Mouse (Mus musculus): Measurements from ENCODE around the gene Mapre1.

- TF ChIP-seq CTCF (IDR thresholded peaks at IDR 0.05; ENCODE audit: control insufficient read depth, insufficient read depth, insufficient read length): no peak
- no peak for TF ChIP-seq MAX (IDR thresholded peaks at IDR 0.05)
- no peak for TF ChIP-seq MYOG (IDR thresholded peaks at IDR 0.05; ENCODE audit: control insufficient read depth, extremely low read depth, insufficient read length)
- TF ChIP-seq FOSL1 (IDR thresholded peaks at IDR 0.05; ENCODE audit: insufficient read depth, low read length, poor library complexity, severe bottlenecking): no peak
- TF ChIP-seq MYOD1 (IDR thresholded peaks at IDR 0.05; ENCODE audit: control insufficient read depth, insufficient read length, low read depth): no peak
- TF ChIP-seq CEBPB (IDR thresholded peaks at IDR 0.05; ENCODE audit: low read depth): no peak
These were observed 9.3 kb downstream of the Mapre1 start for GRCm38 (mm10) chr2:153750363-153750762.
